Mouse (Mus musculus) hindbrain, embryonic 16.5 days (tissue): Measurements from ENCODE around the gene Nme3. TPM values are rescaled to one million over a fixed set of nuclear protein-coding genes. Genes with fewer than 3 reads are reported as not detected.

ENCODE experiments used
- ATAC-seq: fragments of 200-750 bp; cut with Nextera tagmentation; 2 replicates; pipeline ENCODE4 v1.8.0; 2017; ENCODE audit warnings: moderate TSS enrichment, moderate library complexity
- H3K27ac ChIP-seq: fragments of 300-500 bp; sonication (generic); 2 replicates; pipeline ENCODE4 v1.5.1; 2014; ENCODE audit warnings: low read depth, mild to moderate bottlenecking, control low read depth, low read length, moderate library complexity
- H3K27me3 ChIP-seq: fragments of 300-500 bp; sonication (generic); replicated peaks from 2 replicates; pipeline ENCODE4 v1.6.1; 2014; ENCODE audit warnings: low read length; ENCODE audit not compliant: control insufficient read depth, insufficient read depth
- H3K36me3 ChIP-seq: fragments of 300-500 bp; sonication (generic); 2 replicates; pipeline ENCODE4 v1.6.1; 2014; ENCODE audit warnings: mild to moderate bottlenecking, low read length, moderate library complexity, mixed read lengths; ENCODE audit not compliant: control insufficient read depth, insufficient read depth
- H3K4me1 ChIP-seq: fragments of 300-500 bp; sonication (generic); 2 replicates; pipeline ENCODE4 v1.6.1; 2014; ENCODE audit warnings: low read depth, low read length; ENCODE audit not compliant: control insufficient read depth, insufficient read depth
- H3K4me2 ChIP-seq: fragments of 300-500 bp; sonication (generic); 2 replicates; pipeline ENCODE4 v1.6.1; 2014; ENCODE audit warnings: mild to moderate bottlenecking, low read length, control low read depth, moderate library complexity
- H3K4me3 ChIP-seq: fragments of 300-500 bp; sonication (generic); 2 replicates; pipeline ENCODE4 v1.5.1; 2014; ENCODE audit warnings: mild to moderate bottlenecking, low read length, control low read depth, moderate library complexity
- H3K9ac ChIP-seq: fragments of 300-500 bp; sonication (generic); 2 replicates; pipeline ENCODE4 v1.6.1; 2014; ENCODE audit warnings: low read depth, mild to moderate bottlenecking, control low read depth, low read length, moderate library complexity
- H3K9me3 ChIP-seq: fragments of 300-500 bp; sonication (generic); 2 replicates; pipeline ENCODE4 v1.6.1; 2014; ENCODE audit warnings: mild to moderate bottlenecking, low read length, moderate library complexity; ENCODE audit not compliant: control insufficient read depth
- WGBS: fragments of 180-500 bp; shearing (Covaris S2); extraction: QIAGEN DNeasy Blood & Tissue Kit; methylation state at CpG from one replicate; pipeline ENCODE4 v1.1.7; 2014; 5-methylcytosine and 5-hydroxymethylcytosine counted together
- polyA plus RNA-seq: library from polyadenylated mRNA; unstranded; fragments of >200 nt; fragmentation: Nextera tagmentation; extraction: Ambion mirVana; gene quantifications from 2 replicates; pipeline ENCODE4 v1.2.1, GENCODE M21; 2015

The Nme3 gene
- polyA plus RNA-seq, 1 experiment from 2014 or later: 99.9 TPM

DNA sequence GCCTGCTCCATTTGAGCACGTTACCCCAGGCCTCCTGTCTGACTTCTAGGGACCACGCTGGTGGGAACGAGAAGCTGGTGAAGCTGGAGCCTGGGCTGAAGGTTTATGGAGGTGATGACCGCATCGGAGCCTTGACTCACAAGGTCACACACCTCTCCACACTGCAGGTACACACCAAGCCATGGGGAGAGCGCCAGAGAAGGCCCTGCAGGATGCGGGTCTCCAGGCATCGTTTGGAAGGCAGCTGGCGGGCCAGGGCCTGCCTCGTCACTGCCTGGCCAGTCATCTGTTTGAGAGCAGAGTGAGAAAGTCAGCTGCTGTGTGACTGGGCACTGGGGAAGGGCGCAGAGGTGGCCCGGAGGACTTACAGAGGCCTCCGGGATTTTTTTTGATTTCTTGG, 39.7 kb upstream of the Nme3 start:
- Histone ChIP-seq H3K9ac (no peak overlapping the region), H3K27ac (no peak overlapping the region), H3K4me3 (no peak overlapping the region), H3K27me3 (no peaks in the 10 kb centered on the region), H3K4me1 (peaks cover under 1% of the 10 kb centered on the region; the same call in 1 of the 2 replicates), H3K36me3 (peaks cover 19% of the 10 kb centered on the region), H3K4me2 (no peak overlapping the region), H3K9me3 (no peaks in the 10 kb centered on the region)
- whole genome bisulfite sequencing: 91% methylated on average over 13 of the region's 13 CpGs
- ATAC-seq: no peak

- Histone ChIP-seq H3K4me1 (no peaks in the 10 kb centered on the region), H3K36me3 (peaks cover 22% of the 10 kb centered on the region), H3K27ac (no peak overlapping the region), H3K27me3 (no peaks in the 10 kb centered on the region), H3K4me2 (no peak overlapping the region), H3K4me3 (no peak overlapping the region), H3K9ac (no peak overlapping the region), H3K9me3 (no peaks in the 10 kb centered on the region)
- no peak for ATAC-seq
- WGBS: 87% methylated on average over 8 of the region's 8 CpGs
Measured at GRCm38 (mm10) chr17:24857831-24858470, 38.3 kb upstream of the Nme3 start.

GRCm38 (mm10) chr17:24858967-24859366, 37.3 kb upstream of the Nme3 start:
- no peaks in the 10 kb centered on the region for H3K27me3 ChIP-seq
- H3K27ac ChIP-seq: no peak overlapping the region
- no peak for ATAC-seq
- H3K9me3 ChIP-seq: no peaks in the 10 kb centered on the region
- no peak overlapping the region for H3K9ac ChIP-seq
- H3K4me3 ChIP-seq: no peak overlapping the region
- H3K4me1 ChIP-seq: no peaks in the 10 kb centered on the region
- peaks cover 23% of the 10 kb centered on the region for H3K36me3 ChIP-seq
- H3K4me2 ChIP-seq: no peak overlapping the region
- WGBS: 81% methylated on average over 6 of the region's 6 CpGs

- peaks cover 25% of the 10 kb centered on the region for H3K36me3 ChIP-seq
- 94% methylated on average over 8 of the region's 8 CpGs for WGBS
- no peaks in the 10 kb centered on the region for H3K9me3 ChIP-seq
- no peak overlapping the region for H3K4me2 ChIP-seq
- H3K27me3 ChIP-seq: no peaks in the 10 kb centered on the region
- no peak overlapping the region for H3K27ac ChIP-seq
- H3K9ac ChIP-seq: no peak overlapping the region
- no peaks in the 10 kb centered on the region for H3K4me1 ChIP-seq
- no peak for ATAC-seq
- no peak overlapping the region for H3K4me3 ChIP-seq
Measured at GRCm38 (mm10) chr17:24860076-24860475, 36.2 kb upstream of the Nme3 start.

GRCm38 (mm10) chr17:24861785-24862184, 34.5 kb upstream of the Nme3 start:
- Histone ChIP-seq H3K4me1 (no peaks in the 10 kb centered on the region), H3K36me3 (peaks cover 25% of the 10 kb centered on the region), H3K27ac (no peak overlapping the region), H3K9me3 (no peaks in the 10 kb centered on the region), H3K9ac (no peak overlapping the region), H3K4me3 (no peak overlapping the region), H3K4me2 (no peak overlapping the region), H3K27me3 (no peaks in the 10 kb centered on the region)
- WGBS: 95% methylated on average over 3 of the region's 3 CpGs
- no peak for ATAC-seq

DNA sequence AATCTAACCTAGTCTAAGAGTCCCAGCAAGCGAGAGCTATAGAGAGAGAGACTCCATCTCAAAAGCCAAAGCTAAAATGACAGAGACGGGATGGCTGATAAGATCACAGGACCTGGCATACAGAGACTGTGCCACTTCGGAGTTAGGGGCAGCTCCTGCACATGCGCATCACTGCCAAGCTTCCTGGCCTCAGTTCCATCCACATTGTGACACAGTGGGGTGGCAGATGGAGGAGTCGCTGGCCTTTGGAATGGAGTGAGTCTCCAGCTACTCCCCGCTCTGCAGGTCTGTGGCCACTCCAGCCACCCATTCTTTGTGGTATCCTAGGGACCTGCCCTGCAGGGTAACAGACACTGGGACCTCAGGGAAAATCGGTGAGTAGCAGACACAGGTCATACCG, 30.5 kb upstream of the Nme3 start, which contains the start of gene Igfals:
Gene Igfals (plus strand): TSS at position 222 of the 400 bp plus-strand sequence.
- no peaks in the 10 kb centered on the region for H3K9me3 ChIP-seq
- no peak within 1 kb of the TSS for H3K4me2 ChIP-seq
- no peaks in the 10 kb centered on the region for H3K27me3 ChIP-seq
- peaks cover 20% of the 10 kb centered on the region for H3K36me3 ChIP-seq
- H3K9ac ChIP-seq: no peak within 1 kb of the TSS
- no peaks in the 10 kb centered on the region for H3K4me1 ChIP-seq
- no peak within 1 kb of the TSS for H3K27ac ChIP-seq
- H3K4me3 ChIP-seq: no peak within 1 kb of the TSS
- ATAC-seq: no peak
- 90% methylated on average over 8 of the region's 8 CpGs for WGBS

- ATAC-seq: no peak
- Histone ChIP-seq H3K9ac (no peak overlapping the region), H3K4me1 (no peaks in the 10 kb centered on the region), H3K9me3 (no peaks in the 10 kb centered on the region), H3K4me2 (no peak overlapping the region), H3K36me3 (peaks cover 12% of the 10 kb centered on the region), H3K27me3 (no peaks in the 10 kb centered on the region), H3K27ac (no peak overlapping the region), H3K4me3 (no peak overlapping the region)
- WGBS: 96% methylated on average over 10 of the region's 10 CpGs
Measured at GRCm38 (mm10) chr17:24867914-24868313, 28.4 kb upstream of the Nme3 start.

DNA sequence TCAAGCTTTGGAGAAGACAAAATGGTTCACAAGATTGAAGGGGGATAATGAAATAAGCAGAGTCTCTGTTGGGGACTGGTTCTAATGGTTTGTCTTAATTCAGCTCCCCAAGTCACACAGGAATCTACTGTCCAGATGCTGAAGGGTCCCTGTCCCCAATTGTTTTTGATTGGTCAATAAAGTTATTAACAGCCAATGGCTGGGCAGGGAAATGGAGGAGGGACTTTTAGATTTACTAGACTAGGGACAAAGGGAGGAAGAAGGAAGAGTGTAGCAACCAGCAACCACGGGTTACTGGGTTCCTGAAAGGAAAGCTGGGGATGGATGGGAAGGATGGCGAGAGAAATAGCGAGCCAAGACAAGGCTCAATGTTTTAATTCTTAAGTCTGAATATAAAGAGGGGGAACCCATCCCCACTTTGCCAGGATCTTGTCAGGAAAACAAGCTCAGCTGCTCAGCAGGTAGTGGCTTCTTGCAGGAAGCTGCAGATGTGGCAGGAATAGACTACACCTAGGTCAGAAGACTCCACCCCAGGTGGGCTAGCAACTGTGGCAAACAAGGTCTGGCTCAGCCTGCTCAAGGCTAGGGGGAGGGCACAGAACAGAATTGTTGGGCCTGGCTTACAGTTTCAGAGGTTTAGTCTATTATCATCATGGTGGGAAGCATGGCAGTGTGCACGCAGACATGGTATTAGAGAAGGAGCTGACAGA, 22.4 kb upstream of the Nme3 start:
- H3K4me3 ChIP-seq: no peak overlapping the region
- ATAC-seq: no peak
- 44% methylated on average over 4 of the region's 4 CpGs for WGBS

GRCm38 (mm10) chr17:24874405-24874745, 21.9 kb upstream of the Nme3 start:
- Histone ChIP-seq H3K36me3 (no peaks in the 10 kb centered on the region), H3K9ac (no peak overlapping the region), H3K4me3 (no peak overlapping the region), H3K4me1 (no peaks in the 10 kb centered on the region), H3K4me2 (no peak overlapping the region), H3K9me3 (no peaks in the 10 kb centered on the region), H3K27me3 (no peaks in the 10 kb centered on the region), H3K27ac (no peak overlapping the region)
- 53% methylated on average over 1 of the region's 1 CpGs for WGBS
- no peak for ATAC-seq

More for the DNA sequence above, 22.4 kb upstream of the Nme3 start:
- H3K27me3 ChIP-seq: no peaks in the 10 kb centered on the region
- no peaks in the 10 kb centered on the region for H3K9me3 ChIP-seq
- H3K36me3 ChIP-seq: no peaks in the 10 kb centered on the region
- H3K9ac ChIP-seq: no peak overlapping the region
- H3K27ac ChIP-seq: no peak overlapping the region
- H3K4me1 ChIP-seq: no peaks in the 10 kb centered on the region
- H3K4me2 ChIP-seq: no peak overlapping the region
